Mouse (Mus musculus) cerebellum, adult 2 months (tissue): ENCODE data around the gene Ubr2. TPM values are rescaled to one million over a fixed set of nuclear protein-coding genes. Genes with fewer than 3 reads are reported as not detected.

Source experiments
- DNase-seq, 2 experiments: peaks; one replicate each; pipeline ENCODE4 v3.0.0; 2021
- H3K27ac ChIP-seq: fragments of 200-500 bp; 2 replicates; pipeline ENCODE4 v1.5.1; 2012; ENCODE audit warnings: low read length, control low read depth, inconsistent platforms; ENCODE audit not compliant: insufficient read depth
- H3K27me3 ChIP-seq: fragments of 200-500 bp; 2 replicates; pipeline ENCODE4 v1.6.1; 2012; ENCODE audit warnings: inconsistent platforms, mild to moderate bottlenecking, low read length, moderate library complexity; ENCODE audit not compliant: control insufficient read depth, insufficient read depth
- H3K4me1 ChIP-seq: fragments of 200-500 bp; 2 replicates; pipeline ENCODE4 v1.6.1; 2011; ENCODE audit warnings: low read length; ENCODE audit not compliant: control insufficient read depth, insufficient read depth
- H3K4me3 ChIP-seq: fragments of 200-500 bp; replicated peaks from 2 replicates; pipeline ENCODE3; 2011; ENCODE audit warnings: mild to moderate bottlenecking, low read depth, low read length, control low read depth; ENCODE audit not compliant: insufficient read depth
- CTCF ChIP-seq: fragments of 200-500 bp; IDR thresholded peaks from 2 replicates; pipeline ENCODE4 v1.5.1; 2011; ENCODE audit warnings: low read depth, mild to moderate bottlenecking, control low read depth, low read length, moderate library complexity, borderline replicate concordance; ENCODE audit not compliant: insufficient read depth
- POLR2A ChIP-seq: fragments of 200-500 bp; IDR thresholded peaks from 2 replicates; pipeline ENCODE4 v1.6.1; 2011; ENCODE audit warnings: low read length, control low read depth, borderline replicate concordance; ENCODE audit not compliant: insufficient read depth
- WGBS: fragments of 180-500 bp; shearing (Covaris S2); methylation state at CpG from one replicate; pipeline ENCODE4 v1.1.7; 2018; 5-methylcytosine and 5-hydroxymethylcytosine counted together
- polyA plus RNA-seq: library from polyadenylated mRNA; depleted of rRNA; stranded (reverse); fragments of >200 nt; gene quantifications from 2 replicates; pipeline ENCODE4 v1.2.3, GENCODE M21; 2012

The Ubr2 gene
- polyA plus RNA-seq, 1 experiment, result 38.5 TPM

DNA sequence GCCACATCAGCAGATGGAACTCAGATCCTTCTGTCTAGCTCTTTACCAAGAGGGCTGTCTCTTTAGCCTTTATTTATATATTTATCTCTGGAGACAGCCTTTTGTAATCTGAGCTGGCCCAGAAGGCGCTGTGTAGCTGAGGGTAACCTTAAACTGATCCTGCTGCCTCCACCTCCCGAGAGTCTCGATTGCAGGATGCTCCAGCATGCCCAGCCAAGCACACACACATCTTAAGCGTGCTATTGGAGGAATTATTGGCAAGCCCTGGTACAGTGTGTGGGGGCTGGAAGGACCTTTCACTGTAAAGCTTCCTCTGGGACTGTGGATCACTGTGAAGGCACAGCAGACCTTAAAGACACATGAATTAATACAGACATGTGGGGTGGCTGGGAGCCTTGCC, 91.4 kb downstream of the Ubr2 start:
- H3K27me3 ChIP-seq, result no peaks in the 10 kb centered on the region
- no peaks in the 10 kb centered on the region for H3K4me1 ChIP-seq
- H3K27ac ChIP-seq, result no peak overlapping the region
- no peak overlapping the region for H3K4me3 ChIP-seq
- no peak for DNase-seq
- TF ChIP-seq POLR2A, result no peak
- WGBS, result 13% methylated on average over 4 of the region's 4 CpGs

DNA sequence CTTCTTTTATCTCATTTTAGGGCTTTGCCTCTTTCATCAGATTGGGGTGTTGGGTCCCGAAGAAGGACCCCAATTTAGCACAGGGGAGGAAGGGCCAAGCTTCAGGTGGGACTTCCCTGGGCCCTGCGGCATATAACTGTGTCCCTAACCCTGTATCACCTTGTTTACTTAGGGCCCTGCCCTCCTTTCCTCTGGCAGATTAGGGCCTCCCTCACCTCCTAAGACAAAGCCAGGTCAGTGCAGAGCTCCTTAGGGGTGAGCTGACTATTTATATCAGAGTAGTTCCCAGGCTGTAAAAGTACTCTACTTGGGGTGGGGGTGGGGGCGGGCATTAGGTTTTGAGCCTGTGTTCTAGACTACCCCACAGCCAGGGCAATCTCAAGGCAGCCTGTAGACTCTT, 95.2 kb downstream of the Ubr2 start:
- no peak overlapping the region for H3K27ac ChIP-seq
- DNase-seq, result no peak
- H3K4me3 ChIP-seq, result no peak overlapping the region
- no peaks in the 10 kb centered on the region for H3K27me3 ChIP-seq
- TF ChIP-seq POLR2A (no peak), CTCF (no peak)
- 71% methylated on average over 3 of the region's 3 CpGs for WGBS
- H3K4me1 ChIP-seq, result no peaks in the 10 kb centered on the region

DNA sequence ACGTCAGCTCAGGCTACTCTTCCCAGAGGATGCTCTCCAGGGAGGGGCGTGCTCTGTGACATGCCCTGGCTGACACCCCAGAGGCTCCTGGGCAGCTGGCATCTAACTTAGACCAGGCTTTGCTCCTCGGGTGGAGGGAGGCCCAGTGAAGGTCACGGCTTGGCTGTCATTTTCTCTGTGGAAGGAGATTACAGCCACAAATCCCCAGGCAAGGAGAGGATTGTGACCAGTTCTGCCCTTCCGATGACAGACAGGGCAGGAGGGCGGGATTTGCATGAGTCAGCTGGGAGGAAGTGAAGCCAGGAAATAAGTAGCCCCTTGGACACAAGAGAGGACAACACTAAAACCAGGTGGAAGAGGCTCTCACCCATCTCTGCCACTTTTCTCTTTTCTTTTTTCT, 98.0 kb downstream of the Ubr2 start:
- no peak for DNase-seq
- Histone ChIP-seq H3K27ac (no peak overlapping the region), H3K4me3 (no peak overlapping the region), H3K27me3 (no peaks in the 10 kb centered on the region), H3K4me1 (no peaks in the 10 kb centered on the region)
- 21% methylated on average over 6 of the region's 6 CpGs for WGBS
- TF ChIP-seq POLR2A, result no peak
- no peak for TF ChIP-seq CTCF

DNA sequence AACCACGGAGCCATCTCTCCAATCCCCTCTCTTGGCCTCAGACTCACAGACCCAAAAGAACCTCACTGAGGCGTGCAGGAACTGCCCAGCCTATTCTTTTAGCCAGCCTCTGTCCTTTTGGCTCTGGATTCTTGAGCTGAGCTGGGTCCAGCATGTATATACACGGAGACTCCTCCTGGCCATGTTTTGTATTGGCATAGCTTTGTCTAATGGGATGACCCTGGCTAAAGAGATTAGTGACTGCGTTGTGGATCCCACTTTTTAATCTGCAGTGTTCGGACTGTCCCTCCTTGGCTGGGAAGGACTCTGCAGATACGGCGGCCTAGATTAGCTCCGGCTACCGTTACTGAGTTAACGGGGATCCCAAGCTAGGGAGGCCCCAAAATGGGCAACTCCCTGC, 100.2 kb downstream of the Ubr2 start, which contains the start of gene Prph2:
Prph2 (plus strand) TSS at position 274 of the 400 bp plus-strand sequence.
- no peak within 1 kb of the TSS for H3K4me3 ChIP-seq
- DNase-seq, result no peak
- TF ChIP-seq POLR2A, result no peak
- no peak for TF ChIP-seq CTCF
- H3K4me1 ChIP-seq, result no peaks in the 10 kb centered on the region
- H3K27ac ChIP-seq, result no peak within 1 kb of the TSS
- 79% methylated on average over 10 of the region's 10 CpGs for WGBS
- H3K27me3 ChIP-seq, result no peaks in the 10 kb centered on the region

DNA sequence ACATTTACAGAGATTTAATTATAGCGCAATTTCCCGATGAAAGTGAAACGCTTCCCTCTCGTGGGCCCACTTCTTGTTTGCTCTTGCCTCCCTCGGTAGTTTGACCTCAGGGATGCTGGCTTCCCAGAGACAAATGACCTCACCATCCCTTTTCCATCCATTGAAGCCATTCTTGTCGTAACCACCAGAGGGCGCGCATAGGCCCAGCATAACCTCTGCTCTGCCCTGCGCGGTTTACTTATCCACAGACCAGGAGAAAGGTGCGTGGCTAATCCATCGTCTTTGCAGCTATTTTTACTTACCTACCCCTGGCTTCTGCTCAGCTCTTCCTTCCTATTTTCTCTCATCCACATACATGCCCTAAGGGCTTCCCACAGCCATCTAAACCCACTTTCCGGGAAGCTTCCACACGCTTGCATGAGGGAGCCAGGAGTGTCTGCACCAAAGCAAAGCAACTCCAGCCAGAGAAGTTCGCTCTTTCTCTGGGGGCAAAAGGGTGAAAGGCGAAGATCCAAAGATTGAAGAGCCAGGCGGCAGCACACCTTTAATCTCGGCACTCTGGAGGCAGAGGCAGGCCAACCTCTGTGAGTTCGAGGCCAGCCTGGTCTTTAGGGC, 106.4 kb downstream of the Ubr2 start:
- 19% methylated on average over 19 of the region's 19 CpGs for WGBS
- no peaks in the 10 kb centered on the region for H3K4me1 ChIP-seq
- TF ChIP-seq POLR2A (no peak), CTCF (peak; percentile 89)
- DNase-seq, result peak; percentile 83 to 87
- H3K27ac ChIP-seq, result no peak overlapping the region
- no peak overlapping the region for H3K4me3 ChIP-seq
- no peaks in the 10 kb centered on the region for H3K27me3 ChIP-seq

DNA sequence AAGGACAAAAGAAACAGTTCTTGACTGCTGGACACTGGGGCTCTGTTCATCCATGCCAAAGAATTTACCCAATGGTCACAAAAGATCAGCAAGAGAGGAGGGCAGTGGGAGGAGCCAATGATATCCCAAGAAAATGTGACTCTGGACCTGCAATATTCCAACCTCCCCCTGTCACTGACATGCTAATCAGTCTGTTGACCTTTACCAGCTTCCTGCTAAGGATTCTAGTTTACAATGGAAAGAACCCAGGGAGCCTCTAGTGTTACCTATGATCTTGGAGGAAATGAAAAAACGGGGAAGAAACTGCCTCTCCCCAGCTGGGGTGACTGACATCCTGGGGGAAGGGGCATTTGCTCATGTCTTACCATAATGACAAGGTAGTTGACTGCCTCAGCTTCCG, 109.4 kb downstream of the Ubr2 start:
- 60% methylated on average over 2 of the region's 2 CpGs for WGBS
- DNase-seq, result no peak
- H3K4me1 ChIP-seq, result no peaks in the 10 kb centered on the region
- H3K27ac ChIP-seq, result no peak overlapping the region
- H3K4me3 ChIP-seq, result no peak overlapping the region
- TF ChIP-seq CTCF (no peak), POLR2A (no peak)
- H3K27me3 ChIP-seq, result no peaks in the 10 kb centered on the region

DNA sequence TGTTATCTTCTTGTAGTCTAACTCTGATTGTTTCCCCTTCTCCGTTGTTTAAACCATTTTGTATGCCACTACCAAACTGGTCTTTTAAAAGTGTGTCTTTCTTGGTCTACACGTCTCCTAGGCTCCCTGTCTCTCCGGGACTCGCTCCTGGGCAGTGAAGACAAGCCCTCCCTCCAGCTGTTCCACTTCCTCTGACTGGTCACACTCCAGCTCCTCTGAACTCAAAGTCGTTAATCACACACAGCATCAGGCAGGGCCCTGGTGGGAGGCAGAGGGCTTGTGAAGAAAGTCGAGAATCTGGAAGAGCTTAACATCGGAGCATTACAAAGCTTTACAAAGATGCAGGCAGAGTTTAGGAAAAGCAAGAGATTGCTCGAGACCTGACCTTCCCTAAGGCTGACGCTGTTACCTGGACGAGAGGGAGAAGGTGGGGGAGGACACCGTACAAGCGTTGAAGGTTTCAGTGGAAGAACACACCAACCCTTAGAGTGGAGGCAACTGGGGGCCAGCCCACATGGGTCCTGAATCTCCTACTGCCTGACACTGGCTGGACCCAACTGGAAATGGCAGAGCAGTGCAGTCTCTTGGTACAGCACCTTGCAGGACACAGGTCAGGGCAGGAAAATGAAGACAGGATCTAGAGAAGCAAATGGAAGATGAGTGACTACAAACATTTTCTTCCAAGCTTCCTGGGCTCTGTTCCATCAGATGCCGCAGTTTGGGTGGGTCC, 113.0 kb downstream of the Ubr2 start:
- WGBS, result 44% methylated on average over 13 of the region's 13 CpGs

DNA sequence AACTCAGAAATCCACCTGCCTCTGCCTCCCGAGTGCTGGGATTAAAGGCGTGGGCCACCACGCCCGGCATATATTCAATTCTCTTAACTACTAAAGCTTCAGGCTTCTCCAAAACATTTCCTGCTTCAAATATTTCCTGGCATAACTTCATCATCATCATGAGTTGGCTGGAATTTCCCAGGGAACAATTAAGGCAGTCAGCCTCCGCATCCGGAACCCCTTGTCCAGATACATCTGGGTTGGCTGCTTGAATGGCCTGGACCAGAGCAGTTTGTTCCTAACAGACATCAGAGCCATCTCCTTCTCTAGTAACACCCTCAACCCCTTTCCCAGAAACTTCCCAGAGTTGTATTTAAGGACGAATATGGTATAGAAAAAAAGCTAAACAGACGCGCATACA, 114.9 kb downstream of the Ubr2 start:
- WGBS, result 88% methylated on average over 9 of the region's 9 CpGs
- H3K4me1 ChIP-seq, result peaks cover 6% of the 10 kb centered on the region; the same call in 1 of the 2 replicates
- no peak overlapping the region for H3K4me3 ChIP-seq
- no peak overlapping the region for H3K27ac ChIP-seq
- H3K27me3 ChIP-seq, result no peaks in the 10 kb centered on the region
- DNase-seq, result no peak
- TF ChIP-seq CTCF, result no peak
- TF ChIP-seq POLR2A, result no peak

More for the DNA sequence above, 113.0 kb downstream of the Ubr2 start:
- H3K4me3 ChIP-seq, result no peak overlapping the region
- H3K4me1 ChIP-seq, result peaks cover 3% of the 10 kb centered on the region; the same call in 1 of the 2 replicates
- no peak overlapping the region for H3K27ac ChIP-seq
- H3K27me3 ChIP-seq, result no peaks in the 10 kb centered on the region
- TF ChIP-seq CTCF (no peak), POLR2A (no peak)
- DNase-seq, result no peak
